Mouse (Mus musculus): ENCODE measurements around the gene Mast4.

- TF ChIP-seq POLR2A (IDR thresholded peaks at IDR 0.05; ENCODE audit: low read depth, low read length), result no peak
- TF ChIP-seq CTCF (IDR thresholded peaks at IDR 0.05; ENCODE audit: borderline replicate concordance, insufficient read depth, low read length), result no peak
Observed at GRCm38 (mm10) chr13:102888895-102889490, 445.3 kb downstream of the Mast4 start.
